Mouse (Mus musculus): ENCODE data around the gene Maml3. TPM values are rescaled to one million over a fixed set of nuclear protein-coding genes. Genes with fewer than 3 reads are reported as not detected.

Gene Maml3
- total RNA-seq (2012; rRNA removed) (0.88 and 0.98 TPM in 2 replicates), total RNA-seq (2014; rRNA removed) (0.78 and 0.81 TPM in 2 replicates), polyA plus RNA-seq (2012; ENCODE audit: insufficient read length, low read depth) (1.4 and 1.8 TPM in 2 replicates)

GRCm38 (mm10) chr3:52104636-52105151 lies at the start of gene Maml3:
TSS of gene Maml3 (minus strand) at chr3:52105076.
- Histone ChIP-seq H3K9me3 (replicated peaks; ENCODE audit: low read length) (peaks cover 3% of the 10 kb centered on the region), H3K9ac (ENCODE audit: insufficient read depth, low read depth) (peak within 1 kb of the TSS; percentile 52), H3K27ac (ENCODE audit: insufficient read depth, low read depth) (no peak within 1 kb of the TSS), H3K36me3 (replicated peaks in 1 of 2; ENCODE audit: control insufficient read depth in 1 of 2, insufficient read depth in 1 of 2, low read length in 1 of 2) (no peaks in the 10 kb centered on the region), H3K4me2 (ENCODE audit: insufficient read depth, low read depth, poor library complexity, severe bottlenecking) (peak within 1 kb of the TSS; percentile 97), H3K4me3 (replicated peaks in 1 of 3; ENCODE audit: low read depth in 2 of 3, low read length in 2 of 3, poor library complexity in 1 of 3) (peak within 1 kb of the TSS; percentile 49 to 80 (median 74)), H3K27me3 (replicated peaks) (peaks cover 9% of the 10 kb centered on the region), H3K4me1 (ENCODE audit: control insufficient read depth in 1 of 2, insufficient read depth in 2 of 2) (peaks cover 6 to 25% of the 10 kb centered on the region in 2 experiments), H3K79me2 (replicated peaks; ENCODE audit: control insufficient read depth, extremely low read depth, insufficient read depth, poor library complexity, severe bottlenecking) (no peaks in the 10 kb centered on the region)
- in situ Hi-C loops (cut with MboI; ENCODE audit: low pct_ligation_motif_present, low pct_unique_long_range_greater_than_20kb, low sequenced_read_pairs) = loop anchor here (5.0 kb wide), 1 partner anchor 57 kb away; no protein-coding TSS in a partner anchor
- TF ChIP-seq MAFK (IDR thresholded peaks at IDR 0.05; ENCODE audit: insufficient replicate concordance, low read length) = no peak
- TF ChIP-seq JUND (conservative IDR thresholded peaks at IDR 0.05; ENCODE audit: low read depth, low read length) = no peak
- TF ChIP-seq CTCF (conservative IDR thresholded peaks at IDR 0.05 in 1 of 2, IDR thresholded peaks at IDR 0.05 in 1 of 2; ENCODE audit: low read depth in 2 of 2, low read length in 2 of 2) = no peak
- TF ChIP-seq ELF1 (IDR thresholded peaks at IDR 0.05; ENCODE audit: low read depth, low read length) = peak; percentile 36; the same call in 1 of the 2 replicates
- TF ChIP-seq ZMIZ1 (IDR thresholded peaks at IDR 0.05; ENCODE audit: low read depth, low read length) = no peak
- TF ChIP-seq PAX5 (IDR thresholded peaks at IDR 0.05; ENCODE audit: low read length) = no peak
- peak; percentile 12; the same call in 1 of the 2 replicates for TF ChIP-seq SMC3 (IDR thresholded peaks at IDR 0.05; ENCODE audit: low read depth, low read length)
- TF ChIP-seq POLR2AphosphoS2 (IDR thresholded peaks at IDR 0.05; ENCODE audit: low read depth, low read length) = no peak
- TF ChIP-seq HCFC1 (IDR thresholded peaks at IDR 0.05; ENCODE audit: low read depth, low read length) = peak; percentile 43; the same call in 1 of the 2 replicates
- peak; percentile 43; the same call in 1 of the 2 replicates for TF ChIP-seq POLR2A (IDR thresholded peaks at IDR 0.05; ENCODE audit: low read depth, low read length)
- no peak for TF ChIP-seq USF2 (conservative IDR thresholded peaks at IDR 0.05; ENCODE audit: low read depth, low read length)
- no peak for TF ChIP-seq EP300 (IDR thresholded peaks at IDR 0.05; ENCODE audit: low read length)
- TF ChIP-seq MAZ (IDR thresholded peaks at IDR 0.05; ENCODE audit: low read depth, low read length) = no peak
- no peak for TF ChIP-seq JUN (IDR thresholded peaks at IDR 0.05; ENCODE audit: insufficient read depth, low read depth, low read length)
- no peak for TF ChIP-seq CHD1 (IDR thresholded peaks at IDR 0.05; ENCODE audit: low read depth, low read length)
- TF ChIP-seq MAX (IDR thresholded peaks at IDR 0.05; ENCODE audit: low read length) = peak; percentile 65
- TF ChIP-seq CHD2 (IDR thresholded peaks at IDR 0.05; ENCODE audit: low read length) = no peak
- TF ChIP-seq UBTF (IDR thresholded peaks at IDR 0.05; ENCODE audit: low read depth, low read length) = peak; percentile 87
- no peak; the same call in 1 of the 2 replicates for TF ChIP-seq TCF12 (IDR thresholded peaks at IDR 0.05; ENCODE audit: low read depth, low read length)
- TF ChIP-seq ZKSCAN1 (IDR thresholded peaks at IDR 0.05; ENCODE audit: borderline replicate concordance, low read depth, low read length) = no peak
- 0 out of 2 replicates have a peak, but pooled peaks have one; percentile 10 for TF ChIP-seq MYC (IDR thresholded peaks at IDR 0.05; ENCODE audit: low read depth, low read length)
- no peak for TF ChIP-seq NRF1 (IDR thresholded peaks at IDR 0.05; ENCODE audit: low read depth, low read length)
- TF ChIP-seq E2F4 (IDR thresholded peaks at IDR 0.05; ENCODE audit: insufficient replicate concordance, low read depth, low read length) = no peak
- peak; percentile 47 for TF ChIP-seq IRF4 (IDR thresholded peaks at IDR 0.05; ENCODE audit: low read depth, low read length)
- TF ChIP-seq BHLHE40 (IDR thresholded peaks at IDR 0.05; ENCODE audit: low read depth, low read length) = peak; percentile 39; the same call in 1 of the 2 replicates
- no peak for TF ChIP-seq RAD21 (IDR thresholded peaks at IDR 0.05; ENCODE audit: low read depth, low read length)
- TF ChIP-seq ZNF384 (IDR thresholded peaks at IDR 0.05; ENCODE audit: low read depth, low read length) = no peak
- no peak for TF ChIP-seq ETS1 (conservative IDR thresholded peaks at IDR 0.05; ENCODE audit: low read depth, low read length)
- TF ChIP-seq GABPA (IDR thresholded peaks at IDR 0.05; ENCODE audit: insufficient replicate concordance, low read depth, low read length) = no peak
- TF ChIP-seq KAT2A (IDR thresholded peaks at IDR 0.05; ENCODE audit: insufficient replicate concordance, low read length) = peak; percentile 68; the same call in 1 of the 2 replicates
- peak; percentile 85 for TF ChIP-seq MXI1 (IDR thresholded peaks at IDR 0.05; ENCODE audit: low read depth, low read length)
- peak; percentile 37; the same call in 1 of the 2 replicates for TF ChIP-seq NELFE (IDR thresholded peaks at IDR 0.05; ENCODE audit: low read depth, low read length)
- peak; percentile 91 for TF ChIP-seq SIN3A (IDR thresholded peaks at IDR 0.05; ENCODE audit: low read length)
- TF ChIP-seq RCOR1 (conservative IDR thresholded peaks at IDR 0.05; ENCODE audit: low read depth, low read length) = no peak
- 0 out of 2 replicates have a peak, but pooled peaks have one; percentile 24 for TF ChIP-seq MEF2A (IDR thresholded peaks at IDR 0.05; ENCODE audit: borderline replicate concordance, low read depth, low read length)
- no peak for TF ChIP-seq TBP (conservative IDR thresholded peaks at IDR 0.05; ENCODE audit: low read depth, low read length)
- TF ChIP-seq USF1 (IDR thresholded peaks at IDR 0.05; ENCODE audit: low read depth, low read length) = no peak
- no peak for TF ChIP-seq ZC3H11A (IDR thresholded peaks at IDR 0.05; ENCODE audit: low read depth, low read length)
- DNase-seq (ENCODE audit: extremely low read depth) = peak; percentile 78
- dilution Hi-C loops (cut with MboI; ENCODE audit: extremely low pct_ligation_motif_present, extremely low pct_unique_long_range_greater_than_20kb, low sequenced_read_pairs) = no loop called here

Data from CH12.LX (cell line).